Mouse (Mus musculus) heart, postnatal 0 days (tissue): ENCODE data around the gene Slco4c1.
A peak's percentile ranks its signal among the peaks of the same experiment; 100 is the strongest.

Experiments used
- CTCF ChIP-seq: IDR thresholded peaks from 2 replicates; pipeline ENCODE4 v1.5.1; 2016; ENCODE audit warnings: antibody characterized with exemption, control low read depth, low read depth
- EP300 ChIP-seq: IDR thresholded peaks from 2 replicates; pipeline ENCODE4 v1.6.1; 2016; ENCODE audit warnings: antibody characterized with exemption, low read depth

DNA sequence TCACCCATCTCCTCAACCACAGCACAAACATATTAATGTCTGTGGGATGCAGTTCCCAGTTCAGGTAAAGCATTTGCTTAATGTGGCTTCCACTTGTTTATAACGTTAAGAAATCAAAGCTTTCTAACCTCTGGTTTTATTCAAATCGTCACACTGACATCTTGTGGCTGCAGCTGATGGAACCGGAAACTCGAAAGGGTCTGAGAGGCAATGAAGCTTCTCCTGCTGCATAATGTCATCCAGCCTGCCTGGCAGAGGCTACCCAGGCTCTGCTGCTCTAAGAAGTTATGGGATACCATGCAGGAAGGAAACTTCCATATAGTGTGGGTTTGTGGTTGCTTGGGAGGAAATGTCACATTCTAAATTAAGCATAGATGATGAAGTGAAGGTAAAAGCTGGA, 103.7 kb downstream of the Slco4c1 start:
- peak; percentile 26; the same call in 1 of the 2 replicates for TF ChIP-seq CTCF
- no peak for TF ChIP-seq EP300
